Mouse (Mus musculus): ENCODE measurements at regions not wholly inside any gene's neighbourhood (a gene's known extent, or its start where the extent isn't known, plus 50 kb on each side); places are given as distances from the start of the nearest gene placed in this dataset.

DNA sequence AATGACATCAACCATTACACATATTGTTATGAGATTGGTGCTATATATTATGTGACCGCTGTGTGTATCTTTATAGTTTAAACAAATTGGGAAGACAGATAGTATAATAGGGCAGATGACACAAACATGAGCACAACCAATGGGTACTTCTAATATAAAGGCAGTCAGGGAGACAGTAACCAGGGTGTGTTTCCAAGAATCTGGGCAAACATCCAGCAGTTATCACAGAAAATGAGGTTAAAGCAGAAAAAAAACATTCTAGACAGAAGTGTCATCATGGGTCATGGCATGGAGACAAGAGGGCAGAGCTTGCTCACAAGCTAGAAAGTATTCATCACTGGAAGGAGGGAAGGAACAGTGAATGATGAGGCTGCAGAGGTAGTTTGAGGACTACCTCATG lies 129.8 kb upstream of the Arhgap42 start:
- Histone ChIP-seq H3K9ac (replicated peaks) (no peak overlapping the region), H3K27ac (no peak overlapping the region), H3K4me3 (ENCODE audit: insufficient read depth in 1 of 2, low read depth in 2 of 2, low read length in 2 of 2) (no peak overlapping the region), H3K4me1 (replicated peaks; ENCODE audit: control insufficient read depth in 2 of 2, insufficient read depth in 2 of 2, low read length in 1 of 2) (no peaks in the 10 kb centered on the region), H3K9me3 (ENCODE audit: control insufficient read depth, low read length) (no peaks in the 10 kb centered on the region), H3K36me3 (replicated peaks; ENCODE audit: control insufficient read depth, insufficient read depth, low read depth) (no peaks in the 10 kb centered on the region), H3K27me3 (ENCODE audit: control insufficient read depth, insufficient read depth, low read length) (no peaks in the 10 kb centered on the region), H3K4me2 (ENCODE audit: low read depth) (no peak overlapping the region)
- TF ChIP-seq EP300 (IDR thresholded peaks at IDR 0.05; ENCODE audit: low read depth) (no peak), CTCF (IDR thresholded peaks at IDR 0.05; ENCODE audit: low read depth) (no peak)
- WGBS (ENCODE audit: insufficient replicate concordance), result 76% methylated on average over 1 of the region's 1 CpGs
- DNase-seq (ENCODE audit: low read depth in 3 of 3, low spot score in 3 of 3) (no peak), ATAC-seq (ENCODE audit: insufficient read depth) (no peak)

GRCm38 (mm10) chr9:9342456-9343185 lies 103.7 kb upstream of the Arhgap42 start:
- Histone ChIP-seq H3K36me3 (replicated peaks; ENCODE audit: control insufficient read depth, insufficient read depth, low read depth) (no peaks in the 10 kb centered on the region), H3K4me1 (replicated peaks; ENCODE audit: control insufficient read depth in 2 of 2, insufficient read depth in 2 of 2, low read length in 1 of 2) (no peaks in the 10 kb centered on the region), H3K4me2 (ENCODE audit: low read depth) (no peak overlapping the region), H3K4me3 (ENCODE audit: insufficient read depth in 1 of 2, low read depth in 2 of 2, low read length in 2 of 2) (no peak overlapping the region), H3K27ac (no peak overlapping the region), H3K9me3 (ENCODE audit: control insufficient read depth, low read length) (no peaks in the 10 kb centered on the region), H3K9ac (replicated peaks) (no peak overlapping the region), H3K27me3 (ENCODE audit: control insufficient read depth, insufficient read depth, low read length) (no peaks in the 10 kb centered on the region)
- ATAC-seq (ENCODE audit: insufficient read depth) (no peak), DNase-seq (ENCODE audit: low read depth in 3 of 3, low spot score in 3 of 3) (no peak)
- TF ChIP-seq EP300 (IDR thresholded peaks at IDR 0.05; ENCODE audit: low read depth) (no peak), CTCF (IDR thresholded peaks at IDR 0.05; ENCODE audit: low read depth) (no peak)
- WGBS (ENCODE audit: insufficient replicate concordance), result 39% methylated on average over 1 of the region's 1 CpGs

GRCm38 (mm10) chr9:9318624-9319023 lies 79.7 kb upstream of the Arhgap42 start:
- H3K4me3 ChIP-seq (ENCODE audit: insufficient read depth in 1 of 2, low read depth in 2 of 2, low read length in 2 of 2), result no peak overlapping the region
- ATAC-seq (ENCODE audit: insufficient read depth) (no peak), DNase-seq (ENCODE audit: low read depth in 3 of 3, low spot score in 3 of 3) (no peak)
- TF ChIP-seq CTCF (IDR thresholded peaks at IDR 0.05; ENCODE audit: low read depth) (no peak), EP300 (IDR thresholded peaks at IDR 0.05; ENCODE audit: low read depth) (no peak)
- H3K4me2 ChIP-seq (ENCODE audit: low read depth), result no peak overlapping the region
- H3K36me3 ChIP-seq (replicated peaks; ENCODE audit: control insufficient read depth, insufficient read depth, low read depth), result no peaks in the 10 kb centered on the region
- H3K4me1 ChIP-seq (replicated peaks; ENCODE audit: control insufficient read depth in 2 of 2, insufficient read depth in 2 of 2, low read length in 1 of 2), result no peaks in the 10 kb centered on the region
- 47% methylated on average over 1 of the region's 1 CpGs for WGBS (ENCODE audit: insufficient replicate concordance)
- H3K27me3 ChIP-seq (ENCODE audit: control insufficient read depth, insufficient read depth, low read length), result no peaks in the 10 kb centered on the region
- no peak overlapping the region for H3K9ac ChIP-seq (replicated peaks)
- no peaks in the 10 kb centered on the region for H3K9me3 ChIP-seq (ENCODE audit: control insufficient read depth, low read length)
- H3K27ac ChIP-seq, result no peak overlapping the region

GRCm38 (mm10) chr9:9316021-9316420 lies 77.1 kb upstream of the Arhgap42 start:
- WGBS (ENCODE audit: insufficient replicate concordance), result 68% methylated on average over 4 of the region's 4 CpGs
- TF ChIP-seq CTCF (IDR thresholded peaks at IDR 0.05; ENCODE audit: low read depth) (no peak), EP300 (IDR thresholded peaks at IDR 0.05; ENCODE audit: low read depth) (no peak)
- H3K27ac ChIP-seq, result no peak overlapping the region
- H3K4me3 ChIP-seq (ENCODE audit: insufficient read depth in 1 of 2, low read depth in 2 of 2, low read length in 2 of 2), result no peak overlapping the region
- no peaks in the 10 kb centered on the region for H3K36me3 ChIP-seq (replicated peaks; ENCODE audit: control insufficient read depth, insufficient read depth, low read depth)
- H3K27me3 ChIP-seq (ENCODE audit: control insufficient read depth, insufficient read depth, low read length), result no peaks in the 10 kb centered on the region
- no peak for ATAC-seq (ENCODE audit: insufficient read depth)
- H3K9ac ChIP-seq (replicated peaks), result no peak overlapping the region
- no peaks in the 10 kb centered on the region for H3K9me3 ChIP-seq (ENCODE audit: control insufficient read depth, low read length)
- no peaks in the 10 kb centered on the region for H3K4me1 ChIP-seq (replicated peaks; ENCODE audit: control insufficient read depth in 2 of 2, insufficient read depth in 2 of 2, low read length in 1 of 2)
- no peak overlapping the region for H3K4me2 ChIP-seq (ENCODE audit: low read depth)
- no peak for DNase-seq (ENCODE audit: low read depth in 3 of 3, low spot score in 3 of 3)

DNA sequence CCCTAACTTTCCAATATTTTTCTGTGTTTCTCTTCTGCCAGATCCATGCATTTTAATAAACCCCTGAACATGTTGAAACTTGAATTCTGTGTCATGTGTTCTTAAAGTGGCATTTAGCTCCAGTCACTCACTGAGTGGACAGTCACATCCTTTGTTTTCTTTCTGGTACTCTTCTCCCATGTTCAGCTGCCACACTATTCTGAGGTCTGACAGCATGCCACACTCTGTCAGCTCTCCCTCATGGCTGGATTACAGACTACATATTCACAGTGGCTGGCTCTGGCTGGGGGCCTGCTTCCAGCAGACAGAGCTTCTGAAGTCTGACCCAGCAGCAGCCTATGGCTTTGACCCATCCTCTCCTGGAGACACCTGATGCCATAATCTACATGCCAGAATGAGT lies 73.4 kb upstream of the Arhgap42 start:
- H3K9me3 ChIP-seq (ENCODE audit: control insufficient read depth, low read length), result no peaks in the 10 kb centered on the region
- H3K36me3 ChIP-seq (replicated peaks; ENCODE audit: control insufficient read depth, insufficient read depth, low read depth), result no peaks in the 10 kb centered on the region
- H3K27me3 ChIP-seq (ENCODE audit: control insufficient read depth, insufficient read depth, low read length), result no peaks in the 10 kb centered on the region
- ATAC-seq (ENCODE audit: insufficient read depth) (no peak), DNase-seq (ENCODE audit: low read depth in 3 of 3, low spot score in 3 of 3) (no peak)
- no peak overlapping the region for H3K4me3 ChIP-seq (ENCODE audit: insufficient read depth in 1 of 2, low read depth in 2 of 2, low read length in 2 of 2)
- no peak for TF ChIP-seq CTCF (IDR thresholded peaks at IDR 0.05; ENCODE audit: low read depth)
- no peak for TF ChIP-seq EP300 (IDR thresholded peaks at IDR 0.05; ENCODE audit: low read depth)
- no peak overlapping the region for H3K27ac ChIP-seq
- no peak overlapping the region for H3K4me2 ChIP-seq (ENCODE audit: low read depth)
- H3K9ac ChIP-seq (replicated peaks), result no peak overlapping the region
- no peaks in the 10 kb centered on the region for H3K4me1 ChIP-seq (replicated peaks; ENCODE audit: control insufficient read depth in 2 of 2, insufficient read depth in 2 of 2, low read length in 1 of 2)

Measured in liver, embryonic 14.5 days (tissue).